Mouse (Mus musculus) stomach, postnatal 0 days (tissue): ENCODE results near the gene Tle1. TPM values are rescaled to one million over a fixed set of nuclear protein-coding genes. Genes with fewer than 3 reads are reported as not detected.

ENCODE experiments used
- ATAC-seq: fragments of 200-750 bp; cut with Nextera tagmentation; 2 replicates; pipeline ENCODE4 v1.8.0; 2017; ENCODE audit not compliant: low FRiP score, low TSS enrichment
- DNase-seq: peaks from one replicate; pipeline ENCODE4 v3.0.0-alpha.2; 2016; ENCODE audit warnings: low spot score
- H3K27ac ChIP-seq: fragments of 300-500 bp; sonication (generic); replicated peaks from 2 replicates; pipeline ENCODE4 v1.5.1; 2014; ENCODE audit warnings: mild to moderate bottlenecking, control low read depth
- H3K27me3 ChIP-seq: fragments of 300-500 bp; sonication (generic); 2 replicates; pipeline ENCODE4 v1.6.1; 2014; ENCODE audit warnings: low read length; ENCODE audit not compliant: control insufficient read depth, insufficient read depth
- H3K36me3 ChIP-seq: fragments of 300-500 bp; sonication (generic); 2 replicates; pipeline ENCODE4 v1.6.1; 2014; ENCODE audit warnings: low read length, mixed read lengths; ENCODE audit not compliant: control insufficient read depth, insufficient read depth
- H3K4me1 ChIP-seq: fragments of 300-500 bp; sonication (generic); replicated peaks from 2 replicates; pipeline ENCODE4 v1.6.1; 2014; ENCODE audit warnings: antibody characterized with exemption; ENCODE audit not compliant: control insufficient read depth, insufficient read depth
- H3K4me2 ChIP-seq: fragments of 300-500 bp; sonication (generic); replicated peaks from 2 replicates; pipeline ENCODE4 v1.6.1; 2014; ENCODE audit warnings: low read depth, mild to moderate bottlenecking, control low read depth, moderate library complexity
- H3K4me3 ChIP-seq: fragments of 300-500 bp; sonication (generic); 2 replicates; pipeline ENCODE4 v1.5.1; 2014; ENCODE audit warnings: low read depth, low read length, control low read depth
- H3K9ac ChIP-seq: fragments of 300-500 bp; sonication (generic); 2 replicates; pipeline ENCODE4 v1.6.1; 2014; ENCODE audit warnings: mild to moderate bottlenecking, low read length, control low read depth, mixed read lengths
- H3K9me3 ChIP-seq: fragments of 300-500 bp; sonication (generic); 2 replicates; pipeline ENCODE4 v1.6.1; 2016; ENCODE audit warnings: low read length; ENCODE audit not compliant: control insufficient read depth
- CTCF ChIP-seq: IDR thresholded peaks from 2 replicates; pipeline ENCODE4 v1.5.1; 2016; ENCODE audit warnings: antibody characterized with exemption, low read depth, mild to moderate bottlenecking, moderate library complexity
- EP300 ChIP-seq: optimal IDR thresholded peaks from 2 replicates; pipeline ENCODE3; 2016; ENCODE audit warnings: antibody characterized with exemption
- WGBS: fragments of 180-500 bp; shearing (Covaris S2); extraction: QIAGEN DNeasy Blood & Tissue Kit; methylation state at CpG from one replicate; pipeline ENCODE4 v1.1.7; 2014; 5-methylcytosine and 5-hydroxymethylcytosine counted together
- polyA plus RNA-seq: library from polyadenylated mRNA; unstranded; fragments of >200 nt; fragmentation: Nextera tagmentation; extraction: Ambion mirVana; gene quantifications from 2 replicates; pipeline ENCODE4 v1.2.1, GENCODE M21; 2015

Tle1 gene
- polyA plus RNA-seq, 1 experiment from 2014 or later = 10.0 TPM

GRCm38 (mm10) chr4:72201521-72201991 is 837 bp upstream of the Tle1 start:
- Histone ChIP-seq H3K4me1 (peaks cover 3% of the 10 kb centered on the region; the same call in 1 of the 2 replicates), H3K9ac (peak overlapping the region; percentile 59), H3K4me2 (peak overlapping the region; percentile 65), H3K27ac (peak overlapping the region; percentile 95), H3K9me3 (no peaks in the 10 kb centered on the region), H3K36me3 (no peaks in the 10 kb centered on the region), H3K27me3 (no peaks in the 10 kb centered on the region), H3K4me3 (peak overlapping the region; percentile 77)
- under 1% methylated on average over 24 of the region's 24 CpGs for WGBS
- DNase-seq (peak; percentile 53), ATAC-seq (no peak)
- TF ChIP-seq EP300 = peak; percentile 44
- 0 out of 2 replicates have a peak, but pooled peaks have one; percentile 9 for TF ChIP-seq CTCF

- H3K27me3 ChIP-seq = no peaks in the 10 kb centered on the region
- WGBS = under 1% methylated on average over 97 of the region's 103 CpGs
- peaks cover 3% of the 10 kb centered on the region; the same call in 1 of the 2 replicates for H3K4me1 ChIP-seq
- H3K4me2 ChIP-seq = peak overlapping the region; percentile 84
- DNase-seq (peak; percentile 63), ATAC-seq (no peak)
- no peak for TF ChIP-seq EP300
- TF ChIP-seq CTCF = no peak
- peak overlapping the region; percentile 77 for H3K4me3 ChIP-seq
- H3K9ac ChIP-seq = peak overlapping the region; percentile 80
- H3K36me3 ChIP-seq = no peaks in the 10 kb centered on the region
- H3K27ac ChIP-seq = peak overlapping the region; percentile 95
- H3K9me3 ChIP-seq = no peaks in the 10 kb centered on the region
Observed at GRCm38 (mm10) chr4:72199571-72200558, 854 bp downstream of the Tle1 start.

GRCm38 (mm10) chr4:72198877-72199411 is 1.8 kb downstream of the Tle1 start:
- peak; percentile 62 for ATAC-seq
- no peak overlapping the region for H3K27ac ChIP-seq

GRCm38 (mm10) chr4:72197888-72198605 is 2.7 kb downstream of the Tle1 start:
- TF ChIP-seq EP300 = no peak
- TF ChIP-seq CTCF = no peak
- no peak for ATAC-seq
- Histone ChIP-seq H3K4me2 (peak overlapping the region; percentile 84), H3K4me3 (peak overlapping the region; percentile 77), H3K36me3 (no peaks in the 10 kb centered on the region), H3K27me3 (no peaks in the 10 kb centered on the region), H3K4me1 (peaks cover 3% of the 10 kb centered on the region; the same call in 1 of the 2 replicates), H3K27ac (no peak overlapping the region), H3K9ac (peak overlapping the region; percentile 80; the same call in 1 of the 2 replicates), H3K9me3 (no peaks in the 10 kb centered on the region)
- DNase-seq = peak; percentile 61
- 15% methylated on average over 7 of the region's 7 CpGs for WGBS

More at GRCm38 (mm10) chr4:72198877-72199411, 1.8 kb downstream of the Tle1 start:
- H3K4me2 ChIP-seq = peak overlapping the region; percentile 84
- peak; percentile 87 for DNase-seq
- peak overlapping the region; percentile 77 for H3K4me3 ChIP-seq
- WGBS = under 1% methylated on average over 22 of the region's 22 CpGs
- no peaks in the 10 kb centered on the region for H3K36me3 ChIP-seq
- peak; percentile 85 for TF ChIP-seq CTCF
- no peak for TF ChIP-seq EP300
- no peaks in the 10 kb centered on the region for H3K9me3 ChIP-seq
- H3K9ac ChIP-seq = peak overlapping the region; percentile 80
- H3K27me3 ChIP-seq = no peaks in the 10 kb centered on the region
- peaks cover 3% of the 10 kb centered on the region; the same call in 1 of the 2 replicates for H3K4me1 ChIP-seq

GRCm38 (mm10) chr4:72195116-72195835 is 5.4 kb downstream of the Tle1 start:
- H3K9me3 ChIP-seq = no peaks in the 10 kb centered on the region
- H3K4me2 ChIP-seq = no peak overlapping the region

More at GRCm38 (mm10) chr4:72195116-72195835, 5.4 kb downstream of the Tle1 start:
- Histone ChIP-seq H3K9ac (no peak overlapping the region), H3K36me3 (no peaks in the 10 kb centered on the region), H3K27me3 (no peaks in the 10 kb centered on the region), H3K4me1 (peaks cover 3% of the 10 kb centered on the region; the same call in 1 of the 2 replicates), H3K27ac (no peak overlapping the region), H3K4me3 (no peak overlapping the region)
- 58% methylated on average over 6 of the region's 6 CpGs for WGBS
- TF ChIP-seq EP300 (no peak), CTCF (no peak)
- no peak for ATAC-seq
- DNase-seq = peak; percentile 37
